Mouse (Mus musculus) forebrain, postnatal 0 days (tissue): Measurements from ENCODE around the gene Prpf38b. TPM values are rescaled to one million over a fixed set of nuclear protein-coding genes. Genes with fewer than 3 reads are reported as not detected.

Experiments used
- ATAC-seq: fragments of 200-750 bp; cut with Nextera tagmentation; 2 replicates; pipeline ENCODE4 v1.8.0; 2017; ENCODE audit warnings: mild to moderate bottlenecking, moderate library complexity
- DNase-seq: peaks from one replicate; pipeline ENCODE4 v3.0.0-alpha.2; 2015
- H3K27ac ChIP-seq: fragments of 300-500 bp; sonication (generic); 2 replicates; pipeline ENCODE4 v1.5.1; 2014; ENCODE audit warnings: low read depth, mild to moderate bottlenecking, antibody characterized with exemption, low read length, moderate library complexity, mixed read lengths
- H3K27me3 ChIP-seq: fragments of 300-500 bp; sonication (generic); 2 replicates; pipeline ENCODE4 v1.6.1; 2014; ENCODE audit warnings: mild to moderate bottlenecking, low read length, mixed read lengths; ENCODE audit not compliant: insufficient read depth
- H3K36me3 ChIP-seq: fragments of 300-500 bp; sonication (generic); 2 replicates; pipeline ENCODE4 v1.6.1; 2014; ENCODE audit warnings: mild to moderate bottlenecking, moderate library complexity; ENCODE audit not compliant: insufficient read depth
- H3K4me1 ChIP-seq: fragments of 300-500 bp; sonication (generic); 2 replicates; pipeline ENCODE4 v1.6.1; 2014; ENCODE audit warnings: antibody characterized with exemption; ENCODE audit not compliant: insufficient read depth
- H3K4me2 ChIP-seq: fragments of 300-500 bp; sonication (generic); 2 replicates; pipeline ENCODE4 v1.6.1; 2014; ENCODE audit warnings: low read depth, mild to moderate bottlenecking, moderate library complexity
- H3K4me3 ChIP-seq: fragments of 300-500 bp; sonication (generic); 2 replicates; pipeline ENCODE4 v1.5.1; 2014; ENCODE audit warnings: low read depth, low read length, mixed read lengths
- H3K9ac ChIP-seq: fragments of 300-500 bp; sonication (generic); 2 replicates; pipeline ENCODE4 v1.6.1; 2014; ENCODE audit warnings: mild to moderate bottlenecking
- H3K9me3 ChIP-seq: fragments of 300-500 bp; sonication (generic); 2 replicates; pipeline ENCODE4 v1.6.1; 2016; ENCODE audit warnings: low read length
- CTCF ChIP-seq: sonication (generic); IDR thresholded peaks from 2 replicates; pipeline ENCODE4 v1.5.1; 2016; ENCODE audit warnings: antibody characterized with exemption, control low read depth, low read depth
- WGBS: fragments of 180-500 bp; shearing (Covaris S2); extraction: QIAGEN DNeasy Blood & Tissue Kit; methylation state at CpG from one replicate; pipeline ENCODE4 v1.1.7; 2014; 5-methylcytosine and 5-hydroxymethylcytosine counted together
- polyA plus RNA-seq: library from polyadenylated mRNA; unstranded; fragments of >200 nt; fragmentation: Nextera tagmentation; extraction: Ambion mirVana; gene quantifications from 2 replicates; pipeline ENCODE4 v1.2.1, GENCODE M21; 2015
- total RNA-seq: library from RNA; depleted of rRNA; stranded (reverse); fragments of >200 nt; gene quantifications from 2 replicates; pipeline ENCODE4 v1.2.3, GENCODE M21; 2014; rRNA removed

Prpf38b gene
- total RNA-seq (24.9 and 33.4 TPM in 2 replicates), polyA plus RNA-seq (17.5 and 34.3 TPM in 2 replicates)

- 1% methylated on average over 53 of the region's 53 CpGs for WGBS
These were observed at the start of gene Prpf38b for GRCm38 (mm10) chr3:108911548-108912413. Gene Prpf38b (minus strand): TSS chr3:108911727.

GRCm38 (mm10) chr3:108961226-108961625 lies 49.7 kb upstream of the Prpf38b start:
- 23% methylated on average over 7 of the region's 7 CpGs for WGBS
- no peak overlapping the region for H3K4me3 ChIP-seq

More at GRCm38 (mm10) chr3:108911548-108912413, at the start of gene Prpf38b:
- H3K4me1 ChIP-seq = no peaks in the 10 kb centered on the region
- H3K4me3 ChIP-seq = peak within 1 kb of the TSS; percentile 71
- no peaks in the 10 kb centered on the region for H3K9me3 ChIP-seq
- H3K27me3 ChIP-seq = no peaks in the 10 kb centered on the region
- H3K9ac ChIP-seq = peak within 1 kb of the TSS; percentile 76
- peak within 1 kb of the TSS; percentile 98 for H3K4me2 ChIP-seq
- DNase-seq (peak; percentile 97), ATAC-seq (peak; percentile 99)
- H3K27ac ChIP-seq = peak within 1 kb of the TSS; percentile 96
- TF ChIP-seq CTCF = no peak
- peaks cover 6% of the 10 kb centered on the region for H3K36me3 ChIP-seq

GRCm38 (mm10) chr3:108959680-108960295 lies 48.3 kb upstream of the Prpf38b start:
- Histone ChIP-seq H3K4me2 (no peak overlapping the region), H3K9ac (no peak overlapping the region), H3K4me3 (no peak overlapping the region), H3K36me3 (no peaks in the 10 kb centered on the region), H3K9me3 (no peaks in the 10 kb centered on the region), H3K27me3 (no peaks in the 10 kb centered on the region), H3K4me1 (peaks cover 9% of the 10 kb centered on the region; the same call in 1 of the 2 replicates), H3K27ac (no peak overlapping the region)
- TF ChIP-seq CTCF = no peak
- ATAC-seq (no peak), DNase-seq (no peak)
- 72% methylated on average over 13 of the region's 13 CpGs for WGBS

More at GRCm38 (mm10) chr3:108961226-108961625, 49.7 kb upstream of the Prpf38b start:
- peaks cover 9% of the 10 kb centered on the region; the same call in 1 of the 2 replicates for H3K4me1 ChIP-seq
- H3K4me2 ChIP-seq = peak overlapping the region; percentile 29
- H3K27me3 ChIP-seq = no peaks in the 10 kb centered on the region
- H3K27ac ChIP-seq = peak overlapping the region; percentile 59
- no peak overlapping the region; the same call in 1 of the 2 replicates for H3K9ac ChIP-seq
- no peaks in the 10 kb centered on the region for H3K9me3 ChIP-seq
- no peak for TF ChIP-seq CTCF
- peak; percentile 65 for DNase-seq
- peak; percentile 95 for ATAC-seq
- no peaks in the 10 kb centered on the region for H3K36me3 ChIP-seq

- no peak for TF ChIP-seq CTCF
- Histone ChIP-seq H3K4me2 (no peak overlapping the region), H3K4me3 (no peak overlapping the region), H3K36me3 (no peaks in the 10 kb centered on the region), H3K27ac (no peak overlapping the region), H3K9me3 (no peaks in the 10 kb centered on the region), H3K9ac (no peak overlapping the region), H3K4me1 (peaks cover 9% of the 10 kb centered on the region; the same call in 1 of the 2 replicates), H3K27me3 (no peaks in the 10 kb centered on the region)
- DNase-seq (no peak), ATAC-seq (no peak)
These were observed 46.4 kb upstream of the Prpf38b start for GRCm38 (mm10) chr3:108957976-108958375.

GRCm38 (mm10) chr3:108940996-108941395 lies 29.5 kb upstream of the Prpf38b start:
- Histone ChIP-seq H3K4me3 (no peak overlapping the region; the same call in 1 of the 2 replicates), H3K9me3 (no peaks in the 10 kb centered on the region), H3K4me1 (no peaks in the 10 kb centered on the region), H3K27ac (no peak overlapping the region), H3K9ac (no peak overlapping the region), H3K27me3 (no peaks in the 10 kb centered on the region), H3K36me3 (no peaks in the 10 kb centered on the region), H3K4me2 (no peak overlapping the region)
- peak; percentile 29; the same call in 1 of the 2 replicates for ATAC-seq
- TF ChIP-seq CTCF = no peak
- DNase-seq = no peak
- 51% methylated on average over 10 of the region's 10 CpGs for WGBS

- WGBS = 66% methylated on average over 46 of the region's 59 CpGs
- no peaks in the 10 kb centered on the region for H3K36me3 ChIP-seq
- TF ChIP-seq CTCF = no peak
- peak; percentile 83 for ATAC-seq
- no peaks in the 10 kb centered on the region for H3K9me3 ChIP-seq
- peak within 1 kb of the TSS; percentile 47 for H3K4me2 ChIP-seq
- H3K9ac ChIP-seq = no peak within 1 kb of the TSS
- H3K4me1 ChIP-seq = no peaks in the 10 kb centered on the region
- H3K27ac ChIP-seq = no peak within 1 kb of the TSS
- H3K27me3 ChIP-seq = no peaks in the 10 kb centered on the region
- peak; percentile 37 for DNase-seq
- H3K4me3 ChIP-seq = peak within 1 kb of the TSS; percentile 29
These were observed 28.6 kb upstream of the Prpf38b start, which contains the start of gene Gm9857 for GRCm38 (mm10) chr3:108940001-108940633. Gene Gm9857 (minus strand): TSS chr3:108940445.
